Mouse (Mus musculus) gastrocnemius, postnatal 4 days (tissue): Measurements from ENCODE around the gene Tceal3. TPM values are rescaled to one million over a fixed set of nuclear protein-coding genes. Genes with fewer than 3 reads are reported as not detected.
"Not testable (repeated sequence)": the region's sequence is repeated elsewhere in the genome, so short reads cannot be mapped to it uniquely, and the experiment has no call there.

Experiments used
- DNase-seq, 2 experiments: peaks; one replicate each; pipeline ENCODE4 v3.0.0; 2021 to 2022; ENCODE audit warnings: low spot score in 2 of 2, mixed read lengths in 2 of 2
- long read RNA-seq, 2 experiments: library from polyadenylated mRNA; stranded (forward); transcript quantifications; one replicate each; pipeline ENCODE4 v2.0.0; 2021
- total RNA-seq, 2 experiments: library from RNA; stranded (reverse); gene quantifications; 2 replicates each; pipeline ENCODE4 v1.2.3; 2021

Tceal3 gene
- total RNA-seq = 10 to 100 TPM; 20.5 to 42.4 TPM
- long read RNA-seq, experiment 1, transcript Tceal3-201 (3 exons, 1,116 nt) = major isoform, 19 of 22 reads
- long read RNA-seq, experiment 1, partial matches to known transcripts = 0 of 22 reads
- long read RNA-seq, experiment 1, other reads (novel, unspliced or antisense) = 2 of 22 reads
- long read RNA-seq, experiment 2, transcript Tceal3-201 (3 exons, 1,116 nt) = major isoform, 22 of 29 reads
- long read RNA-seq, experiment 2, partial matches to known transcripts = 0 of 29 reads
- long read RNA-seq, experiment 2, other reads (novel, unspliced or antisense) = 4 of 29 reads

GRCm38 (mm10) chrX:136590199-136590896 is at the start of gene Tceal3:
Gene Tceal3, plus strand, starts transcription at chrX:136590842.
- no peak for DNase-seq

DNA sequence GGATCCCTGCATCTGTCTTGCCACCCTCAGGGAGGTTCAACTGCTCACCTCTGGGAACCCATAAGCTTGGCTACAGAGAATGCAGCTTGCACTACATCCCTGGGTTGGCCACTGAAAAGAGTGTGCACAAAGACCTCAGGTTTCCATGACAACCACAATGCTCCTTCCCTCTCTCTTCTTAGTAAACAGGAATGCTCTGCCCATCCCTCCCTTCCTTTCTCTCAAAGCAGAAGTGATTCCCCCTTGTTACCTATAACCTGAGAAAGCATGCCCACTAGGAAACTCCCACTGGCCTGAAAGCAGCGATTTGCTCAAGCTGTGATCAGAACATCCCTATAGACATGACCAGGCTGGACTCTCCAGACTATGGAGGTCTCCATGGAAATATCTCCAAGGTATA is 46.7 kb upstream of the Tceal3 start, which contains the start of gene Kir3dl2:
Kir3dl2 (minus strand) TSS at position 101 of the 400 bp plus-strand sequence.
- not testable (repeated sequence) for DNase-seq

DNA sequence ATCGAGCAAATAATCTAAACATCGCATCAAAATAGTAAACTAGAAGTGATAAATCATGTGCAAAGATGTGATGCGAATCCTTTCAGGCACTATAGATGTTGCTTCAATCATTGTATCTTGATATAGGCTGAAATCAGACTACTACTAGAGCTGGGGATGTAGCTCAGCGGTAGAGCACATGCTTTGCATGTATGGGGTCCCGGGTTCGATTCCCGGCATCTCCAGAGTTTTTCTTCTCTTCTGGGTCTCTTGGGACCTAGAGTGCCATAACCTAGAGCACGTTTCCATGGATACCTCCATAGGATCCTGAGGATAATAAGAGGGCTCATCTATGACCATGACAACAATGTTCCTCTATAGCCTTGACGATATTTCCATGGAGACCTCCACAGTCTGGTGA is 21.5 kb upstream of the Tceal3 start:
- DNase-seq = not testable (repeated sequence)

GRCm38 (mm10) chrX:136584617-136585016 is 6.0 kb upstream of the Tceal3 start:
- no peak for DNase-seq

GRCm38 (mm10) chrX:136590897-136591257 is 235 bp downstream of the Tceal3 start:
- no peak for DNase-seq

DNA sequence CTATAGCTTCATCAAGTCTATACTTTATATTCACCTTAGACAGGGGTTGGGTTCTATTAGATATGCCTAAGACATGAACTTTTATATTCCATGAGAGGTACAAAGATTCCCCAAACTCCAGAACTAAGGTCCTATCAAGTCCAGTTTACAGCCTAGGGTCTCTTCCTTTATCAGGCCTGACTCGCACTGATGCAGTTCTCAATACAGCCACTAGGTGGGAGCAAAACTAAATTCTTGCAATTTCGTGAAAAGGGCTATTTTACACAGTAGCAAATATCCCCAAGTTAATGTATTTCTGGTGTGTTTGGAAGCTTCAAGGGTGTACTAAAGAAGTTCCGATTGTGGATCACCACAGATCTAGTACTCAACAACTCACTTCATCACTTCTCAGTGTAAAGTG is 8.8 kb downstream of the Tceal3 start:
- peak in 1 of 2 experiments; percentile 8 for DNase-seq

DNA sequence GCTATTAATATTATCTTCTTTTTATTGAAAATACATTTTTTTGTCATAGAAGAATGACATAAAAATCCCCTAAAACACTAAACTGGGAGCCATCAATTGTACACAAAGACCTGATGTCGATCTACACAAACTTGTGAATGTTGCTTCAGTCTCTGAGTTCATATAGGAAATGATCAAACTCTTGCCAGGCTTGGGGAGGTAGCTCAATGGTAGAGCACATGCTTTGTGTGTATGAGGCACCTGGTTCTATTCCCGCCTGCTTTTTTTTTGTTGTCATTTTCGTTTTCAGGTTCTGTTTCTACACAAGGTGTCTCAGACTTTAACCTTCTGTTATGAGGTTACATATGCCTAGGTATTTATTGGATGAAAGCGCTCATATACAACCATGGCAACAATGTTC is 16.3 kb downstream of the Tceal3 start:
- DNase-seq = no peak

- DNase-seq = no peak
These were observed 16.8 kb downstream of the Tceal3 start for GRCm38 (mm10) chrX:136607395-136607794.

GRCm38 (mm10) chrX:136611346-136611745 is 20.7 kb downstream of the Tceal3 start:
- DNase-seq = no peak

DNA sequence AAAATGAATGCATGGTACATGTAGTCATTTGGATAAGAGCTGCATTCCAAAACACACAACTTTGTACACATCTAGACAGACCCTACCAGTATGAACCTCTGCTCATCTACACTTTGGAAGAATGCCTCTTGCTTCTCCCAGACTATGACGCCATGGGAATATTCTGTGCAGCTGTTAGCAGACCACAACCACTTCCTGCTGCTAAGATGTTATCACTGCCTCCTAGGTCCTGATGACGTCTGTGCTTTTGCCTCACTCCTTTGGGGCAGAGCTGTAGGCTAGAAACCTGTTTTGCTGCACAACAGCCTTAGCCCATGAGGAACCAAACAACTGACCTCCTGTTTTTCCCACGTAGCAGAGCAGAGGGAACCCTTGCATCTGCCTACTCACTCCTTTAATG is 25.2 kb downstream of the Tceal3 start:
- DNase-seq = not testable (repeated sequence)

- DNase-seq = peak in 1 of 2 experiments; percentile 8
These were observed 34.4 kb downstream of the Tceal3 start for GRCm38 (mm10) chrX:136624905-136625569.

GRCm38 (mm10) chrX:136625959-136626358 is 35.3 kb downstream of the Tceal3 start:
- no peak for DNase-seq

DNA sequence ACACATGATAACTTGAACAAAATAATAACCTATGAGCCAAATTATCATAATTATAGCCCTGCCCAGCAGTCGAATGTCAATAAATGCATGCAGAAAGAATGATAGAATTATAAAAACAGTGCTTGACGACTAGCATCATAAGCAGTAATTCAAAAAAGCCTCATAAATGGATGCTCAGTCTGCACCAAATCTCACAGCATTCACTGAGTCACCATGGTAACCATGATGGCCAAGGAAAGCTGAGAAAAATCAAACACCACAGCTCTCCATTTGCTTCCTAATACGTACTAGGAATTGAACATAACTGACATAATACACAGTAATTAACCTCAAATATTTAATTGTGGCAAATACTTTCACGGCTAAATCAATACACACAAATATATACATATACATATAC is 44.5 kb downstream of the Tceal3 start:
- no peak for DNase-seq

DNA sequence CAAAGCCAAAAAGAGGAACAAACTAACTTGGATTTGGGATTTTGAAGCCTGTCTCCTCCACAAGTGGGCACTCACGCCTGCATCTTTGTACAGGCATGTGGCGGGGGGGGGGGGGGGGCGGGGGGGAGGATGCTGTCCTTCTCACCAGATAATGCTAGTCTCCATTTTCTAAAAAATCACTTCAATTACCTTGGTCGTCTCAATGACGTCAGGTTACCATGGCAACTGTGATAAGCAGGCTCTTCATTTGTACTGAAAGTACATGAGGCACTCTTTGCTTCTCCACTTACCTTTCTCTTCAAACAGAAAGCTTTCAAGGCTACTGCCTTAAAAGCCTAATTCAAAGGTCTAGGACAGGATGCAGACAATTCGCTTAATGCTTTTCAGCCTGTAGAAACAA is 49.1 kb downstream of the Tceal3 start:
- no peak for DNase-seq

- DNase-seq = not testable (repeated sequence)
These were observed 55.2 kb downstream of the Tceal3 start for GRCm38 (mm10) chrX:136645857-136646256.

DNA sequence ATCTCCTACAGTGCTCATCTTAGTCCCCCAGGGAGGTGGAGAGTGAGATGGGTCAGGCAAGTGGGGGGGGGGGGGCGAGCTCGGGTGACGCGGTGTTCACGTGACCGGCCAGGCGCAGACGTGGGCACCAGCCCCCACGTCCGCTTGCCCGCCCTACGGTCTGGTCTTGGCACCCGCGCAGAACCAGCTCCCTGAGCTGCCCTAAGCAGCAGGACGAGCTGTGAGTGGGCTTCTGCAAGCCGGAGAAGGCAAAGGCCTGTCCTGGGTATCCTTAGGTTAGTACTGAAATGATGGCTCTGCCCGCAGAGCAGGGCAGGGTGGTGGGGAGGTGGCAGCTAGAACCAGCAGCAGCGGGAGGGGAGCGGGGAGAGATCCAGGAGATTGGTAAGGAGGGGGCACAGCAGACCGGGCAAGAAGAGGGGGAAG is 75.7 kb downstream of the Tceal3 start:
- peak in 1 of 2 experiments; percentile 7 for DNase-seq

DNA sequence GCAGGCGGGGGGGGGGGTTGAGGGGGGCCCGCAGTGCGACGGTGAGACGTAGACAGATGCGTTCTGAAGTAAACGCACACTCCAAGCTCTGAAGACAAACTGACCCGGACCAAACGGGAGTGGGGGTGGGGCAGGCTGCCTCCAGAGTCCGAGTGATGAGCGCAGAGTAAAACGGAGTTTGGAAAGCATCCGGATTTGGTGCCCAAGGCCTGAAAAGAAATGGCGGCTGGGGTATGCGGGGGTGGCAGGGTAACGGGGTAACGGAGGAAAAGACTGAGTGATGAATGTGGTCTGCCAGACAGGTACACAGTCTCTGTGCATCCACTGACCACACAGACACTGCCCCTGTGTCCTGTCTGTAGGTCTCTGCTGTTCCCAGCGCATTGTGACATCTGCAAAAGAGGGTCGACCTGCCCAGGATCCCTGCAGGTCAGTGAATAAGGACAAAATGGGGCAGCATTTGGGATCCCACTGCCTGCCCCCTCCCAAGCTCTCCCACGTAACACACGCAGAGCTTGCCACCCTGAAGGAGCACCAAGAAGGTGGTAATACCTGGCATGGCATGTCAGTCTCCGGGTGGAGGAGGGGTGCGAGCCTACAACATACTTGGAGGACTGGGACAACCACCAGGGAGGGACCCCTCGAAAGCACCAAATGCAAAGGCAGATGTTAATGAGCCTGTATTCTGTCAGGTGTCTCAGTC is 76.3 kb downstream of the Tceal3 start:
- peak in 1 of 2 experiments; percentile 7 for DNase-seq

DNA sequence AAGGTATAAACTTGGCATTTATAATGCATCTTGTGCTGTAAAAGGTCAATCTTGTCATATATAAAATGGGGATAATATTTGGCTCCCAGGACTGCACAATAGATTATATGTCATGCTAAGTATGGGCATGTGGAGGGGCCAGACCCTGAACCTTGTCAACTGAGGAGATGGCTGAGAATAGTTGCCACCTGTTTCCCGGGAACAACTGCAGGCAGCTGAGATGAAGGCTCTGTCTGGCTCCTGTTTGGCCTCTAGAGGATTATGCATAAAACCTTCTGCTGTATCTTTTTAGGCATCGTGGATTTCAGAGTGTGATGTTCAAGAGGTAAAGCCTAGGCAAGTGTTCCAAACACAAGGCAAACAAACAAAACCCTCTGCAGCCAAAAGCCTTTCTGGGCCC is 78.2 kb downstream of the Tceal3 start:
- DNase-seq = no peak

GRCm38 (mm10) chrX:136680989-136681388 is 90.3 kb downstream of the Tceal3 start:
- no peak for DNase-seq

DNA sequence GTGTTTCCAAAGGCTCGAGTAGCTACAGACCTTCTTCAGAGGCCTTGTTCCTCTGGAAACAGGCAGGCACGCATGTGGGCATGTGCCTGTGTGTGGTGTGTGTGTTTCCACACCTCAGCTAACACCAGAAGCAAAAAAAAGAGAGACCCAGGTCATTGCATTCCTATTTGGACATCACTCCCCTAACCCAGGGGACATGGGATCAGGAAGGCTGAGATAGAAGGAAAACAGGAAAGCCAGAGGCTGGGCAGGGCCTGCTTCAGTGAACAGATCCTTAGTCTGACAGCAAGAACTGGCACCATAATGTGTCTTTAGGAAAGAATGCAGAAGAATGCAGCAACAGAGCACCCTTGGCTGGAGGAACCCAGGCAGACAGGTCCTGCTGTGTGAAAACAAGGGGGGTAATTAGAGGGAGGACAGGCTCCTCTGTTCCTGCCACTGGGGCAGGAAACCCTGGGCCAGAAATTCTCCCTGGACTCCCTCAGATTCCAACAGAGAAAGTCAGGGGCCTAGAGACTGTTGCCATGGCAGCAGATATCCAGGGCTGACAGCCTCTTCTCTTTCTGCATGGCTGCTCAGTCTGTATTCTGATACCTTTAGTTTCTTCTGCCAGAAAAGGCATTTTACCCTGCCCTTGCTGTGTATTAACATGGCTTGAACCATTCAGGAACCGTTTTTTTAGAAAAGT is 101.1 kb downstream of the Tceal3 start:
- not testable (repeated sequence) for DNase-seq

GRCm38 (mm10) chrX:136692294-136692675 is 101.6 kb downstream of the Tceal3 start:
- DNase-seq = no peak
